Mouse (Mus musculus) stomach, embryonic 14.5 days (tissue): ENCODE measurements around the gene Il1r1. TPM values are rescaled to one million over a fixed set of nuclear protein-coding genes. Genes with fewer than 3 reads are reported as not detected.
A peak's percentile ranks its signal among the peaks of the same experiment; 100 is the strongest.

Experiments
- ATAC-seq: fragments of 200-750 bp; cut with Nextera tagmentation; 2 replicates; pipeline ENCODE4 v1.8.0; 2017; ENCODE audit warnings: low read depth, moderate TSS enrichment; ENCODE audit not compliant: insufficient number of reproducible peaks, insufficient read depth, low FRiP score
- H3K27ac ChIP-seq: fragments of 300-500 bp; sonication (generic); 2 replicates; pipeline ENCODE4 v1.5.1; 2014; ENCODE audit warnings: mild to moderate bottlenecking, low read length, moderate library complexity, mixed read lengths
- H3K27me3 ChIP-seq: fragments of 300-500 bp; sonication (generic); 2 replicates; pipeline ENCODE4 v1.6.1; 2014; ENCODE audit warnings: low read length, control low read depth, mixed read lengths; ENCODE audit not compliant: control insufficient read depth, insufficient read depth
- H3K36me3 ChIP-seq: fragments of 300-500 bp; sonication (generic); 2 replicates; pipeline ENCODE4 v1.6.1; 2014; ENCODE audit warnings: mild to moderate bottlenecking, control low read depth, low read length, moderate library complexity, mixed read lengths; ENCODE audit not compliant: control insufficient read depth, insufficient read depth
- H3K4me1 ChIP-seq: fragments of 300-500 bp; sonication (generic); 2 replicates; pipeline ENCODE4 v1.6.1; 2014; ENCODE audit warnings: low read length, control low read depth, mixed read lengths; ENCODE audit not compliant: control insufficient read depth, insufficient read depth
- H3K4me2 ChIP-seq: fragments of 300-500 bp; sonication (generic); replicated peaks from 2 replicates; pipeline ENCODE4 v1.6.1; 2014; ENCODE audit warnings: low read depth, low read length, control low read depth
- H3K4me3 ChIP-seq: fragments of 300-500 bp; sonication (generic); 2 replicates; pipeline ENCODE4 v1.5.1; 2014; ENCODE audit warnings: low read depth, low read length, control low read depth
- H3K9ac ChIP-seq: fragments of 300-500 bp; sonication (generic); replicated peaks from 2 replicates; pipeline ENCODE4 v1.6.1; 2014; ENCODE audit warnings: low read depth, mild to moderate bottlenecking, control low read depth, low read length, moderate library complexity, mixed read lengths
- H3K9me3 ChIP-seq: fragments of 300-500 bp; sonication (generic); 2 replicates; pipeline ENCODE4 v1.6.1; 2016; ENCODE audit warnings: low read depth, low read length, control low read depth; ENCODE audit not compliant: control insufficient read depth
- whole genome bisulfite sequencing: fragments of 180-500 bp; shearing (Covaris S2); extraction: QIAGEN DNeasy Blood & Tissue Kit; methylation state at CpG from one replicate; pipeline ENCODE4 v1.1.7; 2014; 5-methylcytosine and 5-hydroxymethylcytosine counted together
- polyA plus RNA-seq: library from polyadenylated mRNA; unstranded; fragments of >200 nt; fragmentation: Nextera tagmentation; extraction: Ambion mirVana; gene quantifications from 2 replicates; pipeline ENCODE4 v1.2.1, GENCODE M21; 2014

The Il1r1 gene
- polyA plus RNA-seq, 1 experiment from 2014 or later: 8.3 TPM

DNA sequence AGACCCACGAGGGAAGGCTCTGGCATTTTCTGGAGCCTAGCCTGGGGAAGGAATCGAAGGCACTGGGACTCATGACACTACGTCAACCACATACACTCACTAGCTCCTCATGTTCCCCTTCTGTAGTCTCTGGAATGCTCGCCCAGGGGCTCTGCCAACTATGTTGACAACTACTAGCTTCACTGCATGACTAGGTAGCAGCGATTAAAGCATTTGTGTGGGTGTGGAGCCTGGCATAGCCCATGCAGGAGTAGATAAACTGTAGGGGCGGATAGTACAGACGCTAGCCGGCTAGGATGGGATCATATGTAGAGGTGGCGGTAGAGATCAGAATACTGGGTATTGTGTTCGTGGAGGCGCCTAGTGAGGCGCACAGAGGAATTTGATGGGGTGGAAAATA is 45.5 kb downstream of the Il1r1 start:
- Histone ChIP-seq H3K9ac (no peak overlapping the region), H3K4me2 (no peak overlapping the region), H3K36me3 (no peaks in the 10 kb centered on the region), H3K27me3 (no peaks in the 10 kb centered on the region), H3K27ac (no peak overlapping the region), H3K4me3 (no peak overlapping the region), H3K9me3 (no peaks in the 10 kb centered on the region), H3K4me1 (peaks cover 12% of the 10 kb centered on the region; the same call in 1 of the 2 replicates)
- ATAC-seq: no peak
- WGBS: 92% methylated on average over 12 of the region's 12 CpGs

DNA sequence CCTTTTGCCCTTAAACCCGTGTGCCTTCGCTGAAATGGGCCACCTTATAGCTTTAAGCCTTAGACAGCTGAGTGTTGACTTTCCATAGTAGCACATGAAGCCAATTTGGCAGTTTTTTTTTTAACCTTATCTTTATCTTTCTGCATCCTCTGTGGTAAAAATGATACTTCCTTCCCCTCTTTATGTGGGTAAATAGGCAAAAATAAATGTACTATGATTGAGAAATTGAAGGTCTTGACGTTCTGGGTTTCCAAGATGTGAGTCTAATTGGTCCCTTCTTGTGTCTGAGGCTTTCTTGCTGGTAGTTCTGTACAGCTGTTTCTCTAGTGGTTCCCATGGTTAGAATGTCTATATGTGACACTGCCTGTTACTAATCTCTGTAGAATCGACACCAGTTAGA is 46.2 kb downstream of the Il1r1 start:
- H3K36me3 ChIP-seq: no peaks in the 10 kb centered on the region
- ATAC-seq: no peak
- 81% methylated on average over 4 of the region's 4 CpGs for WGBS
- peaks cover 8% of the 10 kb centered on the region; the same call in 1 of the 2 replicates for H3K4me1 ChIP-seq
- H3K9me3 ChIP-seq: no peaks in the 10 kb centered on the region
- H3K4me3 ChIP-seq: no peak overlapping the region
- no peak overlapping the region for H3K9ac ChIP-seq
- no peaks in the 10 kb centered on the region for H3K27me3 ChIP-seq
- no peak overlapping the region for H3K4me2 ChIP-seq
- H3K27ac ChIP-seq: no peak overlapping the region

DNA sequence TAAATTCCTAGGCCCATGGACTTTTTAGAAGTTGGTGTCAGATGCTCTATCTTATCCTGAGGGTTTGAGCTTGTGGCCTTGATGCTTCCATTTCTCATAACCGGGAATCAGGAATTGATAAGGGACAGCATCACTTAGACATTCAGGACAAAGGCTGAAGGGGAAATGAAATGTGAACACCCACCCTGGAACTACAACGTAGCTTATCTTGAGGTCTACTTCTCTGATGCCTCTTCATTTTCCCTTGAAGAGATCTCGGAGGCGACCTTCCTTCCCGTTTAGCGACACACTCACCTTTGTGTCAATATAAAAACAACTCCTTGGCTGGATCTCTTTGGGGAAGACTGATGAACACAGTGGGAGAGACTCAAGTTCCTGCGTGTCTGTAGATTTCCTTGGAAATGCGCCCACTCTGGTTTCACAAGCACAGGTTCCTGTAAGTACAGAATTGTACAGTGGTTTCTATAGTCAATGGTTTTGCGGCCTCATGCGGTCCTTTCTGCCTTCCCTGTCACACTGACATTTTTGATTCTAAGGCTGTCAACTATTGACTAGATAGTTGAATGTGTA is 46.7 kb downstream of the Il1r1 start:
- no peak overlapping the region for H3K27ac ChIP-seq
- no peaks in the 10 kb centered on the region for H3K36me3 ChIP-seq
- H3K9me3 ChIP-seq: no peaks in the 10 kb centered on the region
- H3K4me2 ChIP-seq: no peak overlapping the region
- H3K4me3 ChIP-seq: no peak overlapping the region
- H3K4me1 ChIP-seq: peaks cover 6% of the 10 kb centered on the region; the same call in 1 of the 2 replicates
- H3K27me3 ChIP-seq: no peaks in the 10 kb centered on the region
- WGBS: 84% methylated on average over 10 of the region's 10 CpGs
- no peak for ATAC-seq
- no peak overlapping the region for H3K9ac ChIP-seq

DNA sequence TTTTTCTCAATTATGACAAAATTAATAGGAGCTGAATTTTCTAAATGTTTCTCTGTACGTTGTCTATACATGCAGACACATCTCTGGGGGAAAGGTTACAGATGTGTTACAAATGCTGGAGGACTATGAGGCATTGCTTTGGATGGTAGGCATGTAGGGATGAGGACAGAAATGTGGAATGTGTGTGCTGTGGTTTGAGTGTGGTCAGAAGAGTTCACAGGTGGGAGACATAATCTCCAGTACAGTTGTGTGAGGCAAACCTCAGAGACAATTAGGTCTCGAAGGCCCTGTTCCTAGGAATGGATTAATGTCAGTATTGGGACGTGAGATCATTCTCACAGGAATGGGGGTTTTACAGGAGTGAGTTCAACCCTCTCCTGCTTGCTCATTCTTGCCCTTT is 47.3 kb downstream of the Il1r1 start:
- 61% methylated on average over 3 of the region's 3 CpGs for WGBS

GRCm38 (mm10) chr1:40273491-40273890 is 48.6 kb downstream of the Il1r1 start:
- Histone ChIP-seq H3K4me3 (no peak overlapping the region), H3K9me3 (no peaks in the 10 kb centered on the region), H3K9ac (no peak overlapping the region), H3K36me3 (no peaks in the 10 kb centered on the region), H3K27ac (no peak overlapping the region), H3K27me3 (no peaks in the 10 kb centered on the region), H3K4me1 (no peaks in the 10 kb centered on the region), H3K4me2 (no peak overlapping the region)
- 100% methylated on average over 1 of the region's 1 CpGs for WGBS
- ATAC-seq: no peak

More for the DNA sequence above, 47.3 kb downstream of the Il1r1 start:
- H3K4me3 ChIP-seq: no peak overlapping the region
- ATAC-seq: no peak
- H3K9ac ChIP-seq: no peak overlapping the region
- no peaks in the 10 kb centered on the region for H3K36me3 ChIP-seq
- no peaks in the 10 kb centered on the region for H3K27me3 ChIP-seq
- no peak overlapping the region for H3K27ac ChIP-seq
- no peaks in the 10 kb centered on the region for H3K9me3 ChIP-seq
- no peak overlapping the region for H3K4me2 ChIP-seq
- H3K4me1 ChIP-seq: peaks cover 1% of the 10 kb centered on the region; the same call in 1 of the 2 replicates

GRCm38 (mm10) chr1:40275285-40276013 is 50.6 kb downstream of the Il1r1 start:
- H3K27ac ChIP-seq: no peak overlapping the region
- H3K36me3 ChIP-seq: no peaks in the 10 kb centered on the region
- H3K9me3 ChIP-seq: no peaks in the 10 kb centered on the region
- WGBS: 63% methylated on average over 10 of the region's 10 CpGs
- H3K4me2 ChIP-seq: no peak overlapping the region
- H3K4me1 ChIP-seq: no peaks in the 10 kb centered on the region
- H3K9ac ChIP-seq: no peak overlapping the region
- H3K27me3 ChIP-seq: no peaks in the 10 kb centered on the region
- H3K4me3 ChIP-seq: no peak overlapping the region
- ATAC-seq: no peak

DNA sequence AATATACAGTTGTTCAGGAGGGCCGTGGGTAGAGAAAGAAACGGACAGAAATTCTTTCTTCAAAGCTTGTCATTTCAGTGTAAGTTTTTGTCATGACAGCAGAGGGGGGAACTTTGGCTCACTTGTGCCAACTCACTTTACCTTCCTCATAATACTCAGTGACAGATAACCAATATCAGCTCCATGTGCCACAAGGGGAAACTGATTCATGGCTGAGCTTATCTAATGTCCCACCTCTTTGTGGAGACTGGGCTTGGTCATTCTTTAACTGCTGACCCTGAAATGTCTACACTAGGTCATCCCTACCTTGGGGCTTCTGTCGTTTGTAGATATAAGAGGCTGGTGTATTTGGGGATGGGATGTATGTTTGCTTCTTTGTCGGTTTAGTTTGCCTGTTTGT is 53.1 kb downstream of the Il1r1 start:
- Histone ChIP-seq H3K36me3 (no peaks in the 10 kb centered on the region), H3K4me2 (no peak overlapping the region), H3K9me3 (no peaks in the 10 kb centered on the region), H3K27me3 (no peaks in the 10 kb centered on the region), H3K27ac (no peak overlapping the region), H3K4me1 (no peaks in the 10 kb centered on the region), H3K4me3 (no peak overlapping the region), H3K9ac (no peak overlapping the region)
- no peak for ATAC-seq
- WGBS: 66% methylated on average over 4 of the region's 4 CpGs

DNA sequence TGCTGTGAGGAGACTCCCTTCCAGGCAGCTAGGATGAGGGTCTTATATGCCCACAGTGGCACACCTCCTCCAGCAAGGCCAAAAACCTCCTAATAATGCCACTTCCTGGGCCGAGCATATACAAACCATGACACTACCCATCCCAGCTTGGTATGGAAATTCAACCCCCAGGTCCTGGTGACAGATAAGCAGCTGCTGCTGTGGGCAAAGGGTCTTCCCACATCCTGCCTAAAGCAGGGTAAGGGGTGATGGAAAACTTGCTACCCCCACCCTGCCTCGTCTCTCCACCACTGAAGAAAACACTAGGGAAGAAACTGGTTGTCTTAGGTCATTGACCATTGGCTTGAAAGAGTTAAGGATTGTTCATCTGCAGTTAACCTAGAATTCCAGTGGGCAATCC is 53.8 kb downstream of the Il1r1 start:
- Histone ChIP-seq H3K4me3 (no peak overlapping the region), H3K4me1 (no peaks in the 10 kb centered on the region), H3K9ac (no peak overlapping the region), H3K27me3 (no peaks in the 10 kb centered on the region), H3K4me2 (no peak overlapping the region), H3K9me3 (no peaks in the 10 kb centered on the region), H3K27ac (peak overlapping the region; percentile 13; the same call in 1 of the 2 replicates), H3K36me3 (no peaks in the 10 kb centered on the region)
- 84% methylated on average over 2 of the region's 2 CpGs for WGBS
- ATAC-seq: no peak
